Mouse (Mus musculus) activated CD4-positive, CD25-positive, alpha-beta regulatory T cell, adult 4 months (primary cell): Measurements from ENCODE around the gene Arhgap21. TPM values are rescaled to one million over a fixed set of nuclear protein-coding genes. Genes with fewer than 3 reads are reported as not detected.

Experiments used
- ATAC-seq: one replicate; pipeline ENCODE4 v1.8.0; 2017
- polyA plus RNA-seq, 2 experiments: library from polyadenylated mRNA; unstranded; fragments of 100-300 nt; shearing (Covaris generic); gene quantifications; one replicate each; pipeline ENCODE4 v1.2.1; 2017

Arhgap21 gene
- polyA plus RNA-seq, result 1 to 10 TPM; 2.0 to 4.2 TPM

DNA sequence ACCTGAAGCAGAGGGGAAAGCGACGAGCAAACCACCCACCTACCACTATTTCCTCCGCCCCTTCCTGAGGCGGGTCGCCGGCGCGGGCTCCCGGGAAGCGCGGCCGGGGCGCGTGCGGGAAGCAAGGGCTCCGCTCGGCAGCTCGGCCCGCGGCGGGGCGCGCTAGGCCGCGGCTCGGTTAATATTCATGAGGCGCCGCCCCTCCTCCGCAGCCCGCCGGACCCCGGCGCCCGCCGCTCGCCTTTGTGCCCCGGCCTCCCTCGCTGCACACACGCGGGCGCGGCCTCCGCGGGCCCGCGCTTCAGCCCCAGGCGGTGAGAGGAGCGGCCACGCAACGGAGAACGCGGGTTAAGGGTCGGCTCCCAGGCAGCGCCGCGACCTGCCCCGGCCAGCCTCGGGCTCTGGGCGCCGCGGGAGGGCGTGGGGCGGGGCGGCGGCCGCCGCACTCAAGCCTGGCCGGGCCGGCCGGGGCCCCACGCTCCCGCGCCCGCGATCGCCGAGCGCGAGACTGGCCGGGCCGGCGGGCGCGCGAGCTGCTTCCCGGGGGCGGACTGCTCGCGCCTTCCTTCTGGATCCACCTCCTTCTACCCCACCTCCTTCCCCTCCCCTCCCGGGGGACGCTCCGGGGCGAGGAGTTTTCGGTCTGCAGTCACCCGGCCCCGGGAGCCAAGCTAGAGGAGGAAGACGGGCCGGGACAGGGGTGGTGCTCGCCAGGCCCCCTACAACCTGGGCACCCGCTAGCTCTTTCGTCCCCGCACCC, at the start of gene Arhgap21:
Arhgap21 (minus strand) TSS at position 441 of the 760 bp plus-strand sequence.
- peak; percentile 6 for ATAC-seq

DNA sequence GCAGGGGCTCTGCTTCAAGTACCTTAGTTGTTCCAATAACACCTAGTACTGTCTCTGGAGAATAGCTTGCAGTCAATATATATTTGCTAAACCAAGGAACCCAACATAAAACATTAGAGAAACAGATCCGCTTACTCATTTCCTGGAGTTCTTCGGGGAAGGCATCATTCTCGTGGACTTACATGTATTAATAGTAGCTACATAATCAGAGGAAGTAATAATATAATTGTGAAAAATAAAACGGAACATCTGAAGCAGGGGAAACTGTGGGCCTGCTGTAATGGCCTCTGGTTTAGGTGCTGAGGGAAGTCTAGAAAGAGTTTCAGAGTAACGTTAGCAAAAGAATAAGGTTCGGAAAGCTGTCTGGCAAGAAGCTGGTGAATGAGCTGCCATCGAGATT, 47.9 kb upstream of the Arhgap21 start:
- ATAC-seq, result no peak

DNA sequence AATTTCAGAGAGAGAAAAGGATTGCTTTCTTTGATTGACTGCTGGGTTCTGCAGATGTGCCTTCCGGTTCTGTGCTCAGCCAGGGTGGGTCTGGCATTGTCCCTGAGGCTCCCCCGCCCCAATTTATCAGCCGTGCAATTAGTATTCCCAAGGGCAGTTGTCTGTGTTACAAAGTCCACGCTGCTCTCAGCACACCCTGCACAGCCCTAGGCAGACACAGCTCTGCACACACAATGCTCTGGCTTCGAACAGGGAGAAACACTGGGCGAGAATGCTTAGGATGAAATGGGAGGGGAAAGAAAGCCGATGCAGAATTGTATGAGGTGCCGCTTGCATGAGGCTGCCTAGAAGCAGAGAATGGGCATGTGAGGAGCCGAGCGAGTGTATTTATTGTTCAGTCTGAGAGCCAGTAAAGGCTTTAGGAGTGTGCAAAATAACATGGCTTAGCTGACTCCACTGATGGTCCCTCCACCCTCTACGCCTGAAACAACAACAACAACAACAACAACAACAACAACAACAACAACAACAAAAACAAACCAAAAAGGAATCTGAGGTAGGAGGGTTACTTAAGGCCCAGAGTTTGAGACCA, 42.2 kb upstream of the Arhgap21 start:
- ATAC-seq, result no peak

DNA sequence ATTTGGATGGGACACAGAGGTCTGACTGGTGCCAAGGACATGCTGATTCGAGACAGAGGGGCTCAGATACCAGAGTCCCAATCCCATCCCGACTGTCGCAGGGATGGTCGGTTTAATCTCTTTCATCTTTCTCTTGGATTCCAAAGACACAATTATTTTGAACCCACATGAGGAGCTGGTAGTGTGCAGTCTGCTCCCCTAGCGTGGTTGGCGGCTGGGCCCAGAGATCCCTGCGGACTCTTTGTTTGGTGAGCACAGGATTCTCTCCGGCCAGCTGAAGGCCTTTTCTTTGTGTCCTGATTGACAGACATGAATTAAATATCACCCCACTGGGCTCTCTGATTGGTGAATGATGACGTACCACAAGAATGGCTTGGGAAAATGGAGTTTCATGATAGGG, 41.5 kb upstream of the Arhgap21 start:
- ATAC-seq, result no peak

DNA sequence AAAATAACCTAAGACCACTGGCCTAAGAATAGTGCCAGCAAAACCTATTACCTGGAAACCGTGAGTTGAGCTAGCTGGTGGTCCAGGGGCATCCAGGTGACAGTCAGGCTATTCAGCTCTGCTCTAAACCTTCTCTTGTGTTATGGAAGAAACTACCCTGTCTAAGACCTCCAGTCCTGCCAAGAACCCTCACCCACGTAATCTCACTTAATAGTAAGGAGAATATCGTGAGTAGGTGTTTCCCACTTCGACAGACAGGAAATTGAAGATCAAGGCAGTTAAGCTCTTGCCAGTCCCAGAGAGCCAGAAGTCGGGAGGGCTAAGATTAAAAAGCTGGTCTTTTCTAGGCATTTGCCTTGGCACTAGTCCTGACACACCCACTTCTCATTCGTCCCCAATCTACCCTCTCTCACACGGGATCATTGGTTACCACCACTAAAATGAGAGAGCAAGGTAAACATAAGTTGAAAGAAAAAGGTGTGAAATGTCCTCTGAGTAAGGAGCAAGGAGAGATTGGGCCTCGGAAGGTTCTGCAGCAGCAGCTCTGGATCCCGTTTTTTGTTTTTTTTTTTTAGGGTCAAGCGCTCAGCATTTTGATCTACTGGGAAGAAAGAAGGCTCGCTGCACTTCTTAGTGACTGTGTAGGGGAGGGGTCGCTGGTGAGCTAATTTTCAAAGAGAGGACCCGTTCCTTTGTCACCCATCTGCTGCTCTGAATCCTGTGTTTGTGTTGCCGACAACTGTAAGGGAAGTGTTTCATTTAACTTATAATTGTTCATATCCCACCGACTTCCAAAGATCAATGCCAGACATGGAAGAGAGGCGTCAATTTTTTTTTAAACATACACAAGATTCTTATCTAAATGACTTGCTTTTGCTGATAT, 40.8 kb upstream of the Arhgap21 start:
- ATAC-seq, result no peak

DNA sequence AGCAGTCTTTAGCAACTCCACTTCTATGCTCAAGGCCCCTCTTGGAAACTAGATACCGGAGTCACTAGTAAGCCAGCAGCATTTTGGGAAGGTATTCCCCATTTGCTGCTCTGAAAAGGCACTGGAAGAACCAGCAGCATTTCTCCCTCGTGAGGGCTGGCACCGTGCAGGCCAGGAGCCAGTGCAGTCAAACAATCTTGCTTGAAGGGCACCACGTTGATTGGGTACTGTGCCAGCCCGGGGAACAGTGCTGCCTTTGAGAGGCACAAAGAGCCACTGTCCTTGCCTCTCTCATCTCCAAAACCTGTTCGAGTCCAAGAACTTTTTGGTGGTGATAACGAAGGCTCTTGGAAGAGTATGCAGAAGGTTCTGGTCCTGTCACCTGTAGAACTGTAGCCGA, 33.9 kb upstream of the Arhgap21 start:
- no peak for ATAC-seq

DNA sequence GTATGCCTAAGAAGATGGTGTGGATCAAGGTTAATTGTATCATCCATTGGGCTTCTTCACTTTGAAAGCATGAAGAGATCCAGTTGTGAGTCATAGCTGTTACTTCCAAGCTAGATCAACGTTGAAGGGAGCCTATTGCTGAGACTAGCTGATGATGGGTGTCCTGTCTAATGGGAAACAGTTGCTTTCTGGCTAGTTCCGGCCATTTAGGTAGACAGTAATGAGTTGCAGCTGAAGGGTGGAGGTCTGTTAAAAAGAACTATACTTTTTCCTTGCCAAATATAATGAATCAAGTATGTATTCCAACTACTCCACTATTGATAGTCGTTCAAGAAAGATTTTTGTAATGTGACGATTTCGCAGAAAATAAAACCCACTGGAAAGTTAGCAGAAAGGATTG, 32.5 kb upstream of the Arhgap21 start:
- ATAC-seq, result no peak

DNA sequence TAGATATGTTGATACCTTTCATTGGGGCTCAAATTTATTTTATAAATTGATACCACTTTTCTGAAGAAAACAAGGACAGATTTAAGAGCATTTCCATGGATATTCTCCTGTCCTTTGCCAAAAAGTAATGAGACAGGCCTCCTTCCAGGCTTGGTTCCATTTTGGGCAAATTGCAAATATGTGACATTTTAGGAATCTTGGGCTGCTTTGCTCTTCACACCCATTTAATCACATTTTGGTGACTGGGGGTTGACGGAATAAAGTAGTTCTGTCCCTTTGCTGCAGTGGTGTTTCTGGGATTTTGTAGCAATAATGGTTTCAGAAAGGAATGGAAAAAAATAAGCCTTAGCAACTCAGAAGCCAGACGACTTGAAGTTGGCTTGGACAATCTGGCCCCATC, 26.9 kb upstream of the Arhgap21 start:
- ATAC-seq, result no peak

DNA sequence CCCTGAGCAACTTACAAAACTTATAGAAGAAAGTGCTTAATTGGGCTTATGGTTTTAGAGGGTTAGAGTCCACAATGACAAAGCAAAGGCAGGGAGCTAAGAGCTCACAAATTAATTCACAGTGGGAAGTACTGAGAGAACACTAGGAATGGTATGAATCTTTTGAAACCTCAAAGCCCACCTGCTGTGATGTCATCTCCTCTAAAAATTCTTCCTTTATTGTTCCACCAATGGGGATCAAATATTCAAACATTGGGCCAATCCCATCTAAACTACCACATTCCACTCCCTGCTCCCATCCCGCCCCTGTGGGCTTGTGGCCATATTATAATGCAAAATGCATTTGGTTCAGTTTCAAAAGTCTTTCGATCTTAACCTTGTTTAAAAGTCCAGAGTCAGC, 22.8 kb upstream of the Arhgap21 start:
- ATAC-seq, result no peak

DNA sequence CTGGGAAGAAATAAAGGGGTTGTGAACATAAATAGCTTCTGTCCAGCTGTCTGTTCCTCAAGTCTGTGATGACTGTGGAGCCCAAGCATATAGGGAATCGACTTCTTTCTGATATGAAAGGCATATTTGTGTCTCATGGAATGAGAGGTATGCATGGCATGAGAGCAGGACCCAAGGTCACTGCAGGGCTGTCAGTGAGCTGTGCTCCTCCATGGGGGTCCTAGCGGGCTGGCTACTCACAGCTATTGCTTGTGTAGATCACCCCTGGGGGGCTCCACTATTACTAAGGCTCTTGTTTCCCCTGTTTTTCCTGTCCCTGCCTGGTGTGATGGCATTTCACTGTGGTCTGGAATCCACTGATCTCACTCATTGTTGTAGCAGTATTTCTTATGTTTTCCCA, 22.2 kb upstream of the Arhgap21 start:
- no peak for ATAC-seq

DNA sequence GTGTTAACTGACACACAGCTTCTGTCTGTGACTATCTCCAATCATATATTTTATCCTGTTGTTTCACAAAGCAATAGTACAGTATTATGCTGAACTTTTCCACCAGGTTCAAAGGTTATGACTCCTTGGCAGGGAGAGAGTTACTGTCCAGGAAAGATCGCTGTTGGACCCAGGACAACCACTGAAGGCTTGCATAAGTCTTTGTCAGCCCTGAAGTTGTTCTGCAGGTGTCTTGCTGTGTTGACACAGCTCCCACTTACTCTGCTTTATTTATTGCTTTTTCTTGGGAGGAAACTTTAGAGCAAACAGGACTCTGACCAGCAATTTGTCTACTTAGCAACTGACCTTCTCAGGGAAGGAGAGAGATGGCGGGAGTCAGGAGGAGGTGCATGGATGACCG, 21.4 kb upstream of the Arhgap21 start:
- no peak for ATAC-seq

DNA sequence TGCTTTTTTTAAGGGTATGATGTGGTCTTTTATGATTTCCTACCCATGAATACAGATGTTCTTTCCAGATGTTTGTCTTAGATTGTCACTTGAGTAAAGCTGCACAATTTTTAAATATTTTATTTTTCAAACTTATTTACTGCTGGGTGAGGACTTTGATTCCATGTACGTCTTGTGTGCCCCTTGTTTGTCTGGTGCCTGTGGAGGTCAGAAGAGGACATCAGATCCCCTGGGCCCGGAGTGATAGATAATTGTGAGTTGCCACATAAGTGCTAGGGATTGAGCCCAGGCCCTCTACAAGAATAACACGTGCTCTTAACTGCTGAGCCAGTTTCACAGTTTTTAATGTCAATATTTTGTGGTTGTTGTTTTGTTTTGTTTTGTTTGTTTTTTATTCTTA, 19.1 kb upstream of the Arhgap21 start:
- no peak for ATAC-seq

DNA sequence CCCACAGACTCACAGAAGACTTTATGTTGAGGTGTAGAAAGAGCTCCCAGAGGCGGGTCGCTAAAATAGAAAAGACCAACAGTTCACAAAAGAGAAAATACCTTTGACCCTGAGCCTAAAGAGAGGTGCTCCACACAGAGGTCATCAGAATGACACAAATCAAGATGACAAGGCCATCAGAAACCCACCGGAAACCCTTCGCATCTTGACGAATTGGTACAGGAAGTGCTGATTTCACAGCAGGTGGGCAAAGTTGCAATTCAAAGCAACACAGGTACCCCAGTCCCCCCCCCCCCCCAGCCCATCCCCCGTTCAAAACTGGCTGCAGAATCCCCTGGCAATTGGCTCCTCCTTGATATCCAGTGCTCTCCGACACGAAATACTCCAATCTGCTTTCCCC, 10.0 kb upstream of the Arhgap21 start:
- ATAC-seq, result no peak

DNA sequence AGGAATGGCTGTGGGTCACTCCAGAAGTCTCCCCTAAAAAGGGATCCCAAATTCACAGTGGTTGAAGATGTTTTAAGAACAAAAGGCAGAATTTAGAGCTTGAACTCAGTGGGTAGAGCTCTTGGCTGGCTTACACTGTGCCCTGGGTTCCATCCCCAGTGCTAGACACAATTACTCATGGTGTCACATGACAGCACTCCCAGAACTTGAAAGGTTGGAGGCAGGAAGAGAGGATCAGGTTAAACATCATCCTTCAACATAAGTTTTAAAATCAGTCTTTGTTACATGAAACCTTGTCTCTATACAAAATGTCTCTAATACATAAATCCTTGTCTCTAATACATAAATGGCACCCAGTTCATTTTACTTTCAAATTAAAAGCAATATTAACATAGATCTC, 8.4 kb upstream of the Arhgap21 start:
- ATAC-seq, result no peak

DNA sequence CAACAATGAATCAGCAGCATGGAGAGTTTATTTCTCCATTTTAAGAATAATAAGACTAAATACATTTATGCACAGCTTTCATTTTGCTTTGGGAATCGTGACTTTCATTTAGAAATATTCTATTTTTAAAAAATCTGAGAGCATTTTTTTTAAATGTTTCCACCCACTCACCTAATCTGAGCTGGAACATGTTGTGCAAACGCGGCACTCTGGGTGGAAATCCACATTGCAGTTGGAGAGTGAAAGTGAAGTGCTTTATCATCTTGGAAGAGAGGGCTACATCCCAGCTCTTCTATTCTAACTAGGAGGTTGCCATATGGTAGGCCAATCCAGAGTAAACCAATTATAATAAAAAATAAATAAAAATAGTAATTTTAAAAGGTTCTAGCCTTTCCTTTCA, 4.8 kb upstream of the Arhgap21 start:
- no peak for ATAC-seq

DNA sequence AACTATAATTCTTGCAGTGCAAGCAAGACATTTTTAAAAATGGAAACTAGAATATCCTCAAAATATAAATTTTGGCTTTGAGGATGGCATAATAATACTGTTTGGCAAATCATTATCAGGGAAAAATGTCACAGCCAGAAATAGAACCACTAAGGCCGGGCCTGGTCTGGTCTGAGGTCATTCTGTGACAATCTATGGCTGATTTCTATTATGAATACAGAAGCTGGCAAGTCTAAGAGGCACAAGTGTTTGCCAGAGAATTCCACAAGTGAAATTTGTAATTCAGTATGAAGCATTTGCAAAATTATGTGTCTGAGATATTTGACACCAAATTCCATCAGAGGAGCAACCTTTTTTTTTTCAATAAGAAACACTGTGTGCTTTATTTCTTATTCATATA, 3.5 kb upstream of the Arhgap21 start:
- no peak for ATAC-seq

DNA sequence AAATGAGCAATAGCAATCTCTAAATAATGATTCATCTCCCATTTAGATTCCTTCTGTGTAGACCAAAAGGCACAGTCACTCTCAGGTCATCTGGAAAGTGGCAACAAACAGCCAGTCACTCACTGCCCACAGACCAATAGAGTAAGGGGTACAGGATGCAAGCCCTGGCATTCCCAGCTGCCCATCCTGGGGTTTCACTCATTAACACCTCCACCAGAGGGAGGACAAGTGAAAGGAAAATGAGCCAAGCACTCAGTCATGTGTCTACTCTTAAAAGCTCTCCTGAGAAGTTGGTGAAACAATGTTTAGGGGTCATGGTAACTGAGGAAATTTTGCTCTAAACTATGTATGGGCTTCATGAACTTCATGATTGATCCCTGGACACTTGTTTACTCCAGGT, 2.9 kb upstream of the Arhgap21 start:
- no peak for ATAC-seq

DNA sequence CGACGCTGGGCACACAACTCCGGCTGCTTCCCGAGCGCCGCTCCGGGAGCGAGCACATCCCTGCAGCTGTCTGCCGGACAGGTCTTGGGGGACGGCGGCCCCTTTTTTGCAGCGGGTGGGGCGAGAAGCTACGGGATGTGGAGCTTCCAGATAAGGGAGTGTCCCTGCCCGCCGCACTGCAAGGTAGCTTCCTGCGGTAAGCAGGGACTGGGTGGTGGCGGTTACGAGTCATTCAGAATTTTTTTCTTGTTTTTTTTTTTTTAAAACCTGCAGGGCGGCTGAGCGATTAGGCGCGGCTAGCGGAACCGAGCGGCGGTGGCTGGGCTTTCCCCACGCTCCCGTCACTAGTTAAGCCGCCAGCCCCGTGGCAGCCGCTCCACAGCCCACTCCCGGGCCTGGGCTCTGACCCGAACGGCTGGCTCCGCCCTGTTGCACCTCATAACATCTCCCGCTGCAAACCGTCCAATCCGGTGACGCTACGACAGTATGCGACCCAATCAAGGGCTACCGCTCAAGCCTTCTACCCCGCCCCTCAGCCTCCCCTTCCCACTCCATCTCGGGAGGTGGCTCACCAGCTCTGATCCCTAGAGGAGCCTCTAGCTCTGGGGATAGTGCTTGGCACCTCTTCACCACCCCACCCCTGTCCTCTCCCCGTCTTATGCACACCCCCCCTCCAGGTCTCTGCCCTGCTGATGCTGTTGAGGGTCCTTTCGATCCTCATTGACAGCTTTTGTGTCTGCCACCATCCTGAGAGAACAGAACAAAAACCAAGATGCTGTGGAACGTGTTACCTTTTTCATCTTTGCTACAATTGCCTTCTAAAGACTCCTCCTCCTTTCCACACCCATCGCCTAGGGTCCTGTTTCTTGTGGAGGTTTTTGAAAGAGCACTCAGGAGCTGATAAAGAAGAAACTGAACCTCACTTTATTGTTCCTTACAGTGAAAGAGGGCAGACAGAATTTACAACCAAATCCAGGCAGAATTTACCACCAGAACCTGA, 820 bp upstream of the Arhgap21 start:
- peak; percentile 85 for ATAC-seq

DNA sequence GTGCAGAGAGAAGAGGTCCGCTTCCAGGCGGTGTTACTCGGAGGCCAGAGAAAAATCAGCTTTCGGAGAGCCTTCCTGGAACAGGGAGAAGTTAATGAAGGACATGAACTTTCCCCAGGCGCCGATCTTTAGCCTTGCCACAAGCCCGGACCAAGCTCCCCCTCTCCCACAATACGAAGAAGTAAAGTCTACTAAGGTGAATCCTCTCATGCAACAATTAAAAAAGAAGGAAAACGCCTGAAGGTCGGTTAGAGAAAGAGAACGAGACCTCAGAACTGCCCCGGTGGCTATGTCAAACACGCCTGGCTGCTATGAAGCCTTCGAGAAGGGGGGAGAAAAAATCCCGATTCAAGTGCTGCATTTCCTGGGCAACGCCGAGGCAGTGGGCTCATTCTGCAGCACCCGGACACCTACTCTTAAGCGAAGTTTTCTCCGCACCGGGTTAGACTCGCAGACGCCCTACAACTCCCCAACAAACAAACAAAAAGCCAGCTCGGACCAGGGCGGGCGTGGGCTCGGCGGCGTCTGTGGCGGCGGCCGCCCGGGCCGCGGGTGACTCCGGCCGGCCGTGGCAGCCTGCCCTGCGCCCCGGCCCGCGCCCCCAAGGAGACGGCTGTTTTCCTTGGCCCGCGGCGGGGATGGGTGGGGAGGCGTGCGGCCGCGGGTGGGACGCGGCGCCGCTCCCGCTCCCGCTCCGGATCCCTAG, 882 bp downstream of the Arhgap21 start:
- no peak for ATAC-seq

DNA sequence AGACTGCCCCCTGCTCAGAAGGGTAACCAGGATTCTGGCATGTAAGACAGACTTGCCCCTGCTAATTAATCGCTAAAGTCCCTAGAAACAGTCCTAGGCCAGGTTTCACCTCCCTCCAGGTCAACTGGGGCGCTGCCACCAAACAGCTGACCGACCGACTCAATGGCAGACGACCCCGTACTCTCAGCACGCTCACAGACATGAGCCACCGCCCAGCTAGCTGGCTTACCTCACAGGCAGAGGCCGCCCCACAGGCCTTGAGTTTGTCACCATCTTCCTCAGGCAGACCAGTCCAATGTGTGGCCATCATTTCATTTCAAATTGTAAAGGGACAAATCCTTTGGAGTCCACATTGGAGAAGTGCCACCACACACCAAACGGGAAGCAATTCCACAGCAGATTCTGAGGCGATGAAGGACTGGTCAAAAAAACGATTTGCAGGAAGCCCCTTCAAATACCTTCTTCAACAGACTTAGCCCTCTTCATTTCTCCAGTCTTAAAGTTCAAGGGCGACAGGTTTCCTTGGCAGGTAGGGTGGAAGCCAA, 1.5 kb downstream of the Arhgap21 start:
- no peak for ATAC-seq
